Mouse (Mus musculus): ENCODE data around the gene Rasa2.
A peak's percentile ranks its signal among the peaks of the same experiment; 100 is the strongest.
"Not testable (repeated sequence)": the region's sequence is repeated elsewhere in the genome, so short reads cannot be mapped to it uniquely, and the experiment has no call there.

Gene Rasa2

GRCm38 (mm10) chr9:96530674-96531081 lies 100.7 kb downstream of the Rasa2 start:
- DNase-seq (ENCODE audit: low read depth in 1 of 2, low spot score in 2 of 2) = no peak

GRCm38 (mm10) chr9:96529961-96530673 lies 101.3 kb downstream of the Rasa2 start:
- DNase-seq (ENCODE audit: low read depth in 1 of 2, low spot score in 2 of 2) = no peak

- DNase-seq (ENCODE audit: low read depth in 1 of 2, low spot score in 2 of 2) = no peak
Measured at GRCm38 (mm10) chr9:96526011-96526410, 105.4 kb downstream of the Rasa2 start.

- no peak for DNase-seq (ENCODE audit: low read depth in 1 of 2, low spot score in 2 of 2)
Measured at GRCm38 (mm10) chr9:96524972-96525506, 106.4 kb downstream of the Rasa2 start, which contains the start of gene Gm28729. Gene Gm28729 (minus strand): TSS chr9:96525264.

- no peak for DNase-seq (ENCODE audit: low read depth in 1 of 2, low spot score in 2 of 2)
Measured at GRCm38 (mm10) chr9:96523148-96523547, 108.3 kb downstream of the Rasa2 start.

GRCm38 (mm10) chr9:96521574-96521973 lies 109.8 kb downstream of the Rasa2 start:
- DNase-seq (ENCODE audit: low read depth in 1 of 2, low spot score in 2 of 2) = not testable (repeated sequence)

- no peak for DNase-seq (ENCODE audit: low read depth in 1 of 2, low spot score in 2 of 2)
Measured at GRCm38 (mm10) chr9:96517429-96517828, 114.0 kb downstream of the Rasa2 start.

- DNase-seq (ENCODE audit: low read depth in 1 of 2, low spot score in 2 of 2) = no peak
Measured at GRCm38 (mm10) chr9:96516806-96517205, 114.6 kb downstream of the Rasa2 start.

- no peak for DNase-seq (ENCODE audit: low read depth in 1 of 2, low spot score in 2 of 2)
Measured at GRCm38 (mm10) chr9:96515737-96516136, 115.7 kb downstream of the Rasa2 start.

GRCm38 (mm10) chr9:96514278-96514677 lies 117.1 kb downstream of the Rasa2 start:
- DNase-seq (ENCODE audit: low read depth in 1 of 2, low spot score in 2 of 2) = no peak

- no peak for DNase-seq (ENCODE audit: low read depth in 1 of 2, low spot score in 2 of 2)
Measured at GRCm38 (mm10) chr9:96506011-96506498, 125.4 kb downstream of the Rasa2 start.

GRCm38 (mm10) chr9:96505156-96505555 lies 126.3 kb downstream of the Rasa2 start:
- no peak for DNase-seq (ENCODE audit: low read depth in 1 of 2, low spot score in 2 of 2)

GRCm38 (mm10) chr9:96504116-96504895 lies 127.1 kb downstream of the Rasa2 start:
- no peak for DNase-seq (ENCODE audit: low read depth in 1 of 2, low spot score in 2 of 2)

GRCm38 (mm10) chr9:96502856-96503610 lies 128.4 kb downstream of the Rasa2 start:
- no peak for DNase-seq (ENCODE audit: low read depth in 1 of 2, low spot score in 2 of 2)

GRCm38 (mm10) chr9:96501217-96501616 lies 130.2 kb downstream of the Rasa2 start:
- no peak for DNase-seq (ENCODE audit: low read depth in 1 of 2, low spot score in 2 of 2)

- DNase-seq (ENCODE audit: low read depth in 1 of 2, low spot score in 2 of 2) = no peak
Measured at GRCm38 (mm10) chr9:96493212-96493611, 138.2 kb downstream of the Rasa2 start.

GRCm38 (mm10) chr9:96491810-96492209 lies 139.6 kb downstream of the Rasa2 start:
- DNase-seq (ENCODE audit: low read depth in 1 of 2, low spot score in 2 of 2) = peak in 1 of 2 experiments; percentile 26
